Mouse (Mus musculus) liver, embryonic 16.5 days (tissue): Measurements from ENCODE around the gene Tet1. TPM values are rescaled to one million over a fixed set of nuclear protein-coding genes. Genes with fewer than 3 reads are reported as not detected.
"Not testable (repeated sequence)": the region's sequence is repeated elsewhere in the genome, so short reads cannot be mapped to it uniquely, and the experiment has no call there.

Experiments
- ATAC-seq: fragments of 200-750 bp; cut with Nextera tagmentation; 2 replicates; pipeline ENCODE4 v1.8.0; 2017; ENCODE audit warnings: low read depth, mild to moderate bottlenecking, moderate number of reproducible peaks, moderate library complexity
- H3K27ac ChIP-seq: fragments of 300-500 bp; sonication (generic); 2 replicates; pipeline ENCODE4 v1.5.1; 2014; ENCODE audit warnings: mild to moderate bottlenecking, low read length
- H3K27me3 ChIP-seq: fragments of 300-500 bp; sonication (generic); 2 replicates; pipeline ENCODE4 v1.6.1; 2014; ENCODE audit warnings: low read depth, low read length, mixed read lengths; ENCODE audit not compliant: control insufficient read depth, insufficient read depth
- H3K36me3 ChIP-seq: fragments of 300-500 bp; sonication (generic); 2 replicates; pipeline ENCODE4 v1.6.1; 2014; ENCODE audit warnings: mild to moderate bottlenecking; ENCODE audit not compliant: control insufficient read depth, insufficient read depth
- H3K4me1 ChIP-seq: fragments of 300-500 bp; sonication (generic); 2 replicates; pipeline ENCODE4 v1.6.1; 2014; ENCODE audit warnings: low read depth, low read length, mixed read lengths; ENCODE audit not compliant: control insufficient read depth
- H3K4me2 ChIP-seq: fragments of 300-500 bp; sonication (generic); 2 replicates; pipeline ENCODE4 v1.6.1; 2014; ENCODE audit warnings: low read depth, low read length, mixed read lengths
- H3K4me3 ChIP-seq: fragments of 300-500 bp; sonication (generic); 2 replicates; pipeline ENCODE4 v1.5.1; 2014; ENCODE audit warnings: low read depth, mild to moderate bottlenecking, low read length
- H3K9ac ChIP-seq: fragments of 300-500 bp; sonication (generic); 2 replicates; pipeline ENCODE4 v1.6.1; 2014; ENCODE audit warnings: low read depth, low read length
- H3K9me3 ChIP-seq: fragments of 300-500 bp; sonication (generic); replicated peaks from 2 replicates; pipeline ENCODE4 v1.6.1; 2016; ENCODE audit warnings: low read length; ENCODE audit not compliant: control insufficient read depth
- WGBS: fragments of 180-500 bp; shearing (Covaris S2); extraction: QIAGEN DNeasy Blood & Tissue Kit; methylation state at CpG from one replicate; pipeline ENCODE4 v1.1.7; 2014; ENCODE audit not compliant: insufficient replicate concordance; 5-methylcytosine and 5-hydroxymethylcytosine counted together
- polyA plus RNA-seq: library from polyadenylated mRNA; unstranded; fragments of >200 nt; fragmentation: Nextera tagmentation; extraction: Ambion mirVana; gene quantifications from 2 replicates; pipeline ENCODE4 v1.2.1, GENCODE M21; 2015

Gene Tet1
- polyA plus RNA-seq, 1 experiment from 2014 or later = 2.4 TPM

DNA sequence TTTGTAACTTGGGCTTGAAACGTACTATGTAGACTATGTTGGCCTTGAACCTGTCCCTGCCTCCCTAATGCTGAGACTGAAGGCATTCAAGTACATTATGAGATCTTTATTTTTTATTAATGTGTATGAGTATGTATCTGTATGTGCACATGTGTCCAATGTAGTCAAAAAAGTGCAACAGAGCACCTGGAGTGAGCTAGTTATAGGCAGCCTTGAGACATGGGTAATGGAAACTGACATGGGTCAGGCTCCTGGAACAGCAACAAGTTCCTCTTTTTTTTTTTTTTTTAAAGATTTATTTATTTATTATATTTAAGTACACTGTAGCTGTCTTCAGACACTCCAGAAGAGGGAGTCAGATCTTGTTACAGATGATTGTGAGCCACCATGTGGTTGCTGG lies 127.0 kb downstream of the Tet1 start:
- H3K4me1 ChIP-seq, H3K4me3 ChIP-seq, H3K9me3 ChIP-seq, H3K9ac ChIP-seq, ATAC-seq, H3K27me3 ChIP-seq, H3K27ac ChIP-seq, H3K4me2 ChIP-seq: not testable (repeated sequence)
- peaks cover 68% of the 10 kb centered on the region for H3K36me3 ChIP-seq
- WGBS = 80% methylated on average over 1 of the region's 1 CpGs

Other genes starting within 250 kb of the Tet1 start
- 0.11 and 0.19 TPM in 2 replicates for gene Stox1, start 182.9 kb downstream of the Tet1 start, polyA plus RNA-seq
- 45.0 and 47.3 TPM in 2 replicates for gene Ccar1, start 116.7 kb downstream of the Tet1 start, polyA plus RNA-seq
- 7.5 and 8.5 TPM in 2 replicates for gene Slc25a16, start 11.6 kb upstream of the Tet1 start, polyA plus RNA-seq
- gene Dna2, start 38.0 kb upstream of the Tet1 start, polyA plus RNA-seq = 20.3 and 21.1 TPM in 2 replicates
- gene Rufy2, start 71.2 kb upstream of the Tet1 start, polyA plus RNA-seq = 2.0 and 2.6 TPM in 2 replicates
- 22.2 and 24.3 TPM in 2 replicates for gene Hnrnph3, start 115.2 kb upstream of the Tet1 start, polyA plus RNA-seq
- 5.3 and 6.4 TPM in 2 replicates for gene Pbld2, start 115.3 kb upstream of the Tet1 start, polyA plus RNA-seq
- gene Pbld1, start 151.2 kb upstream of the Tet1 start, polyA plus RNA-seq = 36.6 and 48.3 TPM in 2 replicates
- gene Atoh7, start 190.7 kb upstream of the Tet1 start, polyA plus RNA-seq = not detected in 2 replicates